Mouse (Mus musculus) frontal cortex, adult (tissue): ENCODE measurements around the gene Tbc1d22b.
"Not testable (repeated sequence)": the region's sequence is repeated elsewhere in the genome, so short reads cannot be mapped to it uniquely, and the experiment has no call there.

Experiments
- ATAC-seq: cut with Nextera tagmentation; 2 replicates; pipeline ENCODE4 v1.9.2; 2017; ENCODE audit warnings: mild to moderate bottlenecking, moderate library complexity, mixed read lengths; ENCODE audit not compliant: low TSS enrichment

The Tbc1d22b gene

DNA sequence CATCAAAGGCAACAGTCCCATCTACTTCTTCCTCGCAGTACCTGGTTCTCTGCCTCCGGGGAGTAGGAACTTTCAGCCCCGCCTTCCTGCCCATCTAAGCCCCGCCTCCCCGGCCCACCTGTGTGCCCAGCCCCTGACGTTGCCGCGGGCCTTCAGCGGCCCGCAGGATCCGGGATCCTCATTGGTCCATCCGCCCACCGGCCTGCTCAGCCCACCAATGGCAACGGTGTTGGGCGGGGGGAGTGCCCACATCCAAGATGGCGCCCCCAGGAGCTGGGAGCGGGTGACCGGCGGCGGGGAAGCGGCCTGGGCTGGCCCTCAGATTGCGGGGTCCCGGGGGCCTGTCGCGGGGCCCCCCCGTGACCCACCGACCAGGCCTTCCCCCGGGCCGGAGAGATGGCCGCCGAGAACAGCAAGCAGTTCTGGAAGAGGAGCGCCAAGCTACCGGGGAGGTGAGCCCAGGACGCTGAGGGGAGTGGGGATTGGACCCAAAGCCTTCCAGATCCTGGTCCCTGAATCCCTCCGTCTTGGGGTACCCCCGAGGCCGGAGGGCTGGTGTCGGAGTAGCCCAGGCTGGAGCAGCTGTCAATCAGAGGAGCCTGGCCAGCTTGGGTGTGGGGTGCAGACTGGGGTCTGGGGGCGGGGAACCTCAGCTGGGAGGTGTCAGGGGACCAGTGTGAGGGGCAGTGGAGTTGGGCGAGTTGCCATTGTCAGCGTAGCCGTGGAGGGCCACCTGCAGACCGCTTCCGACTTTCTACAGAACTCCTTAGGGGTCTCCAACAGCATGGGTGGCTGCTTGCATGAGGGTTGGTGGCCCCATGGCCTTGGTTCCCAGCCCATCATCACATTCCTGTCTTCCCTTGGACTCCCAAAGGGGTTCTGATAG is at the start of gene Tbc1d22b, which contains the start of gene Gm17657:
Gene Tbc1d22b, plus strand, starts transcription at position 243 of the 886 bp plus-strand sequence.
Gene Gm17657, minus strand, starts transcription at position 96 of the 886 bp plus-strand sequence.
- peak; percentile 100 for ATAC-seq

DNA sequence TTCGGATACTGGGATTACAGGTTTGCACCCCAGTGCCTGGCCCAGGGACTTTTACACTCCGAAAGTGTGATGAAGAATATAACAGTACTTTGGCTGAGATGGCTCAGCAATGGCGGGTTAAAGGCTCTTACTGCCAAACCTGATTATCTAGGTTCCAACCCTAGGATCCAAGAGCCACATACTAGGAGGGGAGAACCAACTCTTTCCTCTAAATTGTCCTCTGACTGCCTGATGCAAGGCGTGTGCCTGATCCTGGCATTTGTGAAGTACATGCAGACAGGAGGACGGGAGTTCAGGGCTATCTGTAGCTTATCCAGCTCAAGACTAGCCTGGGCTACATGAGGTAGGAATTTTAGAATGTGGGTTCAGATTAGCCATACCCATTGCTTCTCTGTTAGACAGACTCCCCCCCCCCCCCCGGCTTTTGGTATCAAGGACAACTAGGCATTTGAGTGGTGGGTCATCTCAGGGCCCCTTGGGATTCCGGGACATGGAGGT is 49.3 kb upstream of the Tbc1d22b start:
- no peak for ATAC-seq

DNA sequence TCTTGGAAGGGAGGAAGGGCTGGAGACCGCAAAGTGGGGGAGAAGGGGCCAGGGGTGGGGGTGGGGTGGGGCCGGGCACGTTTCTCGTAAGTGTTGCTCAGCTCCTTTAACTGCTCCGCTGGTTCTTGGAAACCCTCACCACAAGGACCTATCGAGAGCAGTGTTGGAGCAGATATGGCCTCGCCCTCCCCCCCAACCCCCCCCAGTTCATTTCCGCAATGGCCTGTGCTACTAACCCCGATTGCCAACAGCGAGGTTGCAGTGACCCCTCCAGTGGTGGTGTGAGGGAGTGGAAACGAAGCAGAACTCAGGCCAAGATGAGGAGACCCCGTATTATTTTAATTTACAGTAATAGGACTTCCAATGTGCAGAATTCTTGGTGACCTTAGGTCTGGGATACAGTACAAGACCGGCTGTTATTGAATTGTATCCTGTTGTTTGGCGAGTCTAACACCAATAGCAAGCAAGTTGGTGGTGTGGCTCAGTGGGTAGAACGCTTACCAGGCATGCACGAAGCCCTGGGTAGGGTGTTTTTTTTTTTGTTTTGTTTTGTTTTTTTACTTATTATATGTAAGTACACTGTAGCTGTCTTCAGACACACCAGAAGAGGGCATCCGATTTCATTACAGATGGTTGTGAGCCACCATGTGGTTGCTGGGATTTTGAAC is 48.6 kb upstream of the Tbc1d22b start:
- ATAC-seq, result no peak

- ATAC-seq, result no peak
Observed at GRCm38 (mm10) chr17:29502005-29502668, 47.4 kb upstream of the Tbc1d22b start.

- no peak for ATAC-seq
Observed at GRCm38 (mm10) chr17:29502669-29503665, 46.6 kb upstream of the Tbc1d22b start.

- no peak for ATAC-seq
Observed at GRCm38 (mm10) chr17:29503700-29504099, 45.9 kb upstream of the Tbc1d22b start.

DNA sequence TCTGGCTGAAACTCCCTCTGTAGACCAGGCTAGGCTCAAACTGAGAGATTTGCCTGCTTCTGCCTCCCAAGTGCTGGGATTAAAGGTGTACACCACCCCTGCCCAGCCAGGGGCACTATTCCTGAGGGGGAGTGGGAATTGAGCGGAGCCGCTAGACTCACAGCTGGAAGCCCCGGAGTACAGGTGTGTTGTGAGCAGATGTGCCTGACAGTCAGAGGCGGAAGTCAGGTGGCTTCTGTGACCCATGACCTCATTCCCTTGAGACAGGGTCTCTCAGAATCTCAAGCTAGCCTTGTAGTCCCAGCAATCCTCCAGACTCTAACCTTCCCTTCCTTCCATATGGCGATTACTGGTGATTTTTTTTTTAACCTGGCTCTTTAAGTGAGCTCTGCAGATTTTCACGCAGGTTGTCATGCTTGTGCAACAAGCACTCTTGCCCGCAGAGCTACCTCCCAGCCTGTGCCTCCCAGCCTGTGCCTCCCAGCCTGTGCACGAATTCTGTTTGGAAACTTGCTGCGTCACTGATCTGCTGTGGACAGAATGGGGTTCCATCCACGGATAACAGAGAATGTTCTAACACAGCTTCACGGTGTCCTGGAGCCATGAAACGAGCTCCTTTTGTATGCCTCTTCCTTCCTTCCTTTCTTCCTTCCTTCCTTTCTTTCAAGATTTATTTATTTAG is 40.5 kb upstream of the Tbc1d22b start:
- no peak for ATAC-seq

GRCm38 (mm10) chr17:29510691-29511090 is 38.9 kb upstream of the Tbc1d22b start:
- no peak for ATAC-seq

DNA sequence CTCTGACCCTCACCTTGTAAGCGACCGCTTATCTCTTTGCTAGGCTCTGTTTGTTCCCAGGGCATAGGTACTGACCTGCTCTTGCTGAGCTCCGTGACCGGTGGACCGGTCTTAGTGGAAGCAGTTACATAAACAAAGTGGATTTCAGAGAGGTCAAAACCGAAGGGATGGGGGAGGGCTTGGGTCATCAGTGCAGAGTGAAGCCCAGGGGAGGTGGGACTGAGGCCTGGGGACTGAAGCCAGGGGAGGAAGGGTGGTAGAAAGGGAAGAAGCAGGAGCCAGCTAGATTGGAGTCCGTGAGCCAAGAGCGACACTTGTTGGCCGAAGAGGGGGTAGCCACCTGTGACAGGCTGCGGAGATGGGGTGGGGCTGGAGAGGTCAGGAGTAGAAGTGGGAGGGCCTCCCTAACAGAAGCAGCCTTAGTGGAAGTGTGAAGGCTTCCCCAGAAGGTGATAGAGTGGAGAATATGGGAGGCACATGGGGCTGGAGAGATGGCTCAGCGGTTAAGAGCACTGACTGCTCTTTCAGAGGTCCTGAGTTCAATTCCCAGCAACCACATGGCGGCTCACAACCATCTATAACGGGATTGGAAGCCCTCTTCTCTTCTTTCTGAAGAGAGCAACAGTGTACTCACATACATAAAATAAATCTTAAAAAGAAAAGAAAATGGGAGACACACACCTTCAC is 36.4 kb upstream of the Tbc1d22b start:
- no peak for ATAC-seq

GRCm38 (mm10) chr17:29514435-29514834 is 35.1 kb upstream of the Tbc1d22b start:
- peak; percentile 73; the same call in 1 of the 2 replicates for ATAC-seq

DNA sequence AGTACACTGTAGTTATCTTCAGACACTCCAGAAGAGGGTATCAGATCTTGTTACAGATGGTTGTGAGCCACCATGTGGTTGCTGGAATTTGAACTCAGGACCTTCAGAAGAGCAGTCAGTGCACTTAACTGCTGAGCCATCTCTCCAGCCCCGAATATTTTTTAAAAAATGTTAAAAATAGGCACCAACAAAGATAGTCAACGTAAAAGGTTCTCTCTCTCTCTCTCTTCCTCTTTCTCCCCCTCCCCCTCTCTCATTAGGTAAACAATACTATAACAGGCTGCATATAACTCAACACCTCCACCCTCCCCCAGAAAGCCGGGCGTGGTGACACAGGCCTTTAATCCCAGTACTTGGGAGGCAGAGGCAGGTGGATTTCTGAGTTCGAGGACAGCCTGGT is 30.9 kb upstream of the Tbc1d22b start:
- not testable (repeated sequence) for ATAC-seq

GRCm38 (mm10) chr17:29519731-29520130 is 29.9 kb upstream of the Tbc1d22b start:
- no peak for ATAC-seq

DNA sequence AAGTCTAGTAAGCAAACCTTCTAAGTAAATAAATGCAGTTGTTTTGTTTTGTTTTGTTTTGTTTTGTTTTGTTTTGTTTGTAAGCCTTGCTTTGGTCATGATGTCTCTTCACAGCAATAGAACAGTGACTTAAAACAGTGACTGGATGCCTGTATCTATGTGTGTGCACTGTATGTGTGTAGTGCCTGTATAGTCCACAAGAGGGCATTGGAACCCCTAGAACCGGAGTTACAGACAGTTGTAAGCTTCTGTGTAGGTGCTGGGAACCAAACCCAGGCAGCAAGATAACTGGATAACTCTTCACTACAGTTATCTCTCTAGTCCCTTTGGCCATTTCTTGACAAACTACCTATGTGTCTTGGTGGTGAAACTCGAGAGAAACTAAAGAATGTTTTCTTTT is 24.0 kb upstream of the Tbc1d22b start:
- ATAC-seq, result no peak

DNA sequence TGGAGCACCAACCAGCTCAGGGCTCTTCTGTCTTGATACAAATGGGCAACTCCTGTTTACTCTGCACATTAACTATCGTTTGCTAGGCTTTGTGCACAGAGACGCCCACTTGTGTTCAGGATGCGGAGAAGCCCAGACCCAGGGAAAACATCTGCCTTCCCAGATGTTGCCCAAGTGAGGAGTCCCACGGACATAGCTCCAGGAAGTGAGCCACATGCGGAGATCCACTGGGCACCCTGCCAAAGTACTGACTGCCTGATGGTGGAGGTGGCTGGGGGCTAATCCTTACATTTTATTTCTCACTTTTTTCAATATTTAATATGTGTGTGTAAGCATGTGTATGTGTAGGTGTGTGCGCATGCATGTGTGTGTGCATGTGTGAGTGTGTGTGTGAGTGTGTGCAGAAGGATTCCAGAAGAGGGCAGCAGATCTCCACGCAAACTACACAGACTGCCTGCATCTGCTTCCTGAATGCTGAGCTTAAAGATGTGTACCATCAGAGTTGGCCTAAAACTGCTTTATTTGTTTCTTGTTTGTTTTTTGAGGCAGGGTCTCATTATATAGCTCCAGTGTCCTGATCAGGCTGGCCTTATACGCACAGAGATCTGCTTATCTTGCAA is 20.9 kb upstream of the Tbc1d22b start:
- no peak for ATAC-seq

DNA sequence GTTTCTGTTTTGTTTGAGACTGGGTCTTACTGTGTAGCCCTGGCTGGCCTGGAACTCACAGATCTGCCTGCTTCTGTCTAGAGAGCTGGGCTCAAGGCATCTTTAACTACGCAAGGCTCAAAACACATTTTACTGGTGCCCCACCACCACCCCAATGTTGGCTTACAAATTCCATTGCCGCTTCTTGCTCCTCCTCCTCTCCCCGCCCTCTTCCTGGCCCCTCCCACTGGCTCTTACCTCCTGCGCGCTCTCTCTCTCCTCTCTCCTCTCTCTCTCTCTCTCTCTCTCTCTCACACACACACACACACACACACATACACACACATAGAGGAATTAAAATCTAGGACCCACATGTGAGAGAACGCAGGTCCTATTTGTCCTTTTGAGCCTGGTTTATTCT is 19.1 kb upstream of the Tbc1d22b start:
- no peak for ATAC-seq

GRCm38 (mm10) chr17:29531278-29531677 is 18.3 kb upstream of the Tbc1d22b start:
- ATAC-seq, result no peak

DNA sequence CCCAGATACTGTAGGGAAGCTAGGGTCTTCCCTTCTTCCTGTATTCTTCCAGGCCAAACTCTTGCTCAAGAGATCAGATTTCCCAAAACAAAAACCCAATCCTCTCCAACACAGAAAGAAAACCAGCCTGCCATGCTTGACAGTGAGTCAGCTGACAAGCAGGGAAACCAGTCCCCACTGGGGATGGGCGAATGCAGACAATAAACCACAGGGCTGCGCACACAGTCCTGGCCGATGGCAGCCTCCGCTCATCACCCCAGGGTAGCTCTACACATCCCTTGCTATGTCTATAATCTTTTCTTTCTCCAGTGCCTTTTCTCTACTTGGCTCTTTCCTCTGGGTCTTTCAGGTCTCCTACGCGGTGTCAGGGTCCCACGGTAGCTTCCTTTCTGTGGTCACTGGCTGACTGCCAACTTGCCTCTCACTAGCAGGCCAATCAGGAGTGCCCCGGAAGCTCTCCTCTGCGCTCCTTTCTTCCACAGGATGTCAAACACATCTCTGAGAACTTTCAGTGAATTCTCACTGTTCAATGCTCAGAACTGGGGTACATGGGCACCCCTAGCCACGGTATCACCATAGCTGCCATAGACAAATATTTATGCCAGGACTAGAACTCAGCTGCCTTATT is 17.7 kb upstream of the Tbc1d22b start:
- ATAC-seq, result no peak

- no peak for ATAC-seq
Observed at GRCm38 (mm10) chr17:29533866-29534265, 15.7 kb upstream of the Tbc1d22b start.

DNA sequence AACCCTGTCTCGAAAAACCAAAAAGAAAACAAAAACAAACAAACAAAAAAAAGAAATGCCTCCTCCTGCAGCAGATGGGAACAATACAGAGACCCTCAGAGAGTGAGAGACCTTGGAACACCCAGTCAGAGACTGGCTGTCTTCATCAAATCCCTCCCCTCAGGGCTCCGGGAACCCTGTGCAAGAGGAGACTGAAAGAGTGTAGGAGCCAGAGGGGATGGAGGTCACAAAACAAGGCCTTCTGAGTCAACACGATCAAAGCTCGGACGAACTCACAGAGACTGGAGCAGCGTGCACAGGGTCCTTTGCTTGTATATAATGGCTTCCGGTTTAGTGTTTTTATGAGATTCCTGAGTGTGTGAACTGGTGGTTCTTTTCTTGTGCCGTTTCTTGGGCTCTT is 9.2 kb upstream of the Tbc1d22b start:
- ATAC-seq, result no peak
